Mouse (Mus musculus): ENCODE measurements around the gene Hoxc13. TPM values are rescaled to one million over a fixed set of nuclear protein-coding genes. Genes with fewer than 3 reads are reported as not detected.

The Hoxc13 gene
- polyA plus RNA-seq, 1 experiment, result not detected

DNA sequence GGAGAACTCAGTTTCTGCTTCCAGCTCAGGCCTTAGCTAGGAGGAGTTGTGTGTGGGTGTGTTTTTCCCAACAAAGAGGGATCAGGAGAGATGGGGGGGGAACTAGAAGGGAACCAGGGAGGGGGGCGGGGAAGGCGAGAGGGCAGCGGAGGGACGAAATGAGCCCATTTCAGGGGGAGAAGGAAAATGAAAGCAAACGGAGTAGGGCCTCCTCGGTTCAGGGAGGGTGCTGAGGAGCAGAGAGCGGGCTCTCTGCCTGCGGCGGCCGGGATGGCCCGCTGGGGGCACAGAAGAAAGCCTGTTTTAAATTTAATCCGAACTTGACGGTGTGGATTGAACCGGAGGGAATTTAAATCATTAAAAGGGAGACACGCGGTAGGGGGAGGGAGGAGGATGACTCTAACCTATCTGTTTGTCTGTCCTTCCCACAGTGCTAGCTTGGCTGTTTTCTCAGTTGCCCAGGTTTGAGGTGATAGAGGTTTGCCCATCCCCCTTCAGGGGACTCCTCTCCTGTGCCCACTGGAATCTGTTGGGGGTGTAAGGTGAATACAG, 56.6 kb downstream of the Hoxc13 start:
- TF ChIP-seq CTCF (IDR thresholded peaks at IDR 0.05; ENCODE audit: extremely low read depth, insufficient read depth, low read length) (no peak), POLR2A (IDR thresholded peaks at IDR 0.05; ENCODE audit: extremely low read depth, insufficient read depth, low read length) (no peak)
- no peak overlapping the region for H3K4me3 ChIP-seq (ENCODE audit: insufficient read depth, low read length)
- no peaks in the 10 kb centered on the region for H3K4me1 ChIP-seq (ENCODE audit: control insufficient read depth, insufficient read depth, low read length)
- H3K27ac ChIP-seq (ENCODE audit: insufficient read depth, low read length), result no peak overlapping the region

Other genes with a start within 250 kb of the Hoxc13 start
- 293 and 296 TPM in 2 replicates for gene Atp5g2, start 248.8 kb upstream of the Hoxc13 start, polyA plus RNA-seq (2012; rRNA removed)
- 62.5 and 67.0 TPM in 2 replicates for gene Calcoco1, start 198.9 kb upstream of the Hoxc13 start, polyA plus RNA-seq (2012; rRNA removed)
- not detected in 2 replicates for gene Hoxc12, start 15.7 kb downstream of the Hoxc13 start, polyA plus RNA-seq (2012; rRNA removed)
- not detected in 2 replicates for gene Hoxc11, start 33.3 kb downstream of the Hoxc13 start, polyA plus RNA-seq (2012; rRNA removed)
- gene Hoxc10, start 45.7 kb downstream of the Hoxc13 start, polyA plus RNA-seq (2012; rRNA removed), result not detected in 2 replicates
- not detected in 2 replicates for gene Hoxc5, start 46.3 kb downstream of the Hoxc13 start, polyA plus RNA-seq (2012; rRNA removed)
- gene Hoxc9, start 55.3 kb downstream of the Hoxc13 start, polyA plus RNA-seq (2012; rRNA removed), result not detected in 2 replicates
- not detected in 2 replicates for gene Hoxc8, start 69.5 kb downstream of the Hoxc13 start, polyA plus RNA-seq (2012; rRNA removed)
- not detected in 2 replicates for gene Hoxc6, start 77.2 kb downstream of the Hoxc13 start, polyA plus RNA-seq (2012; rRNA removed)
- gene Hoxc4, start 97.8 kb downstream of the Hoxc13 start, polyA plus RNA-seq (2012; rRNA removed), result not detected in 2 replicates
- 19.5 and 19.9 TPM in 2 replicates for gene Smug1, start 246.0 kb downstream of the Hoxc13 start, polyA plus RNA-seq (2012; rRNA removed)